Mouse (Mus musculus) olfactory bulb, adult 2 months (tissue): ENCODE data around the gene Gm20518.

Source experiments
- CTCF ChIP-seq: fragments of 200-500 bp; IDR thresholded peaks from 2 replicates; pipeline ENCODE4 v1.5.1; 2012; ENCODE audit warnings: low read depth, mild to moderate bottlenecking, low read length, moderate library complexity; ENCODE audit not compliant: insufficient read depth
- POLR2A ChIP-seq: fragments of 200-500 bp; IDR thresholded peaks from 2 replicates; pipeline ENCODE4 v1.6.1; 2012; ENCODE audit warnings: mild to moderate bottlenecking, low read depth, low read length, moderate library complexity; ENCODE audit not compliant: insufficient read depth

- no peak for TF ChIP-seq CTCF
- TF ChIP-seq POLR2A: 0 out of 2 replicates have a peak, but pooled peaks have one; percentile 11
Measured at GRCm38 (mm10) chr16:17833321-17833680, 58.2 kb downstream of the Gm20518 start.
